Mouse (Mus musculus) CH12.LX (cell line): Measurements from ENCODE around the gene Col6a6. TPM values are rescaled to one million over a fixed set of nuclear protein-coding genes. Genes with fewer than 3 reads are reported as not detected.

ENCODE experiments used
- DNase-seq: peaks from one replicate; pipeline ENCODE4 v3.0.0-alpha.2; 2013; ENCODE audit errors: extremely low read depth
- H3K27ac ChIP-seq: 2 replicates; pipeline ENCODE4 v1.5.1; 2012; ENCODE audit warnings: low read depth, mild to moderate bottlenecking, control low read depth, moderate library complexity; ENCODE audit not compliant: insufficient read depth
- H3K27me3 ChIP-seq: replicated peaks from 2 replicates; pipeline ENCODE3; 2012; ENCODE audit warnings: inconsistent platforms
- H3K36me3 ChIP-seq, 2 experiments: replicated peaks in 1 of 2; 2 replicates each; pipeline versions ENCODE3 to v1.6.1; 2012; ENCODE audit warnings: inconsistent platforms in 1 of 2, low read length in 1 of 2, mild to moderate bottlenecking in 1 of 2, mixed read lengths in 1 of 2, moderate library complexity in 1 of 2; ENCODE audit not compliant: control insufficient read depth in 1 of 2, insufficient read depth in 1 of 2
- H3K4me1 ChIP-seq, 2 experiments: 2 replicates each; pipeline ENCODE4 v1.6.1; 2012; ENCODE audit warnings: inconsistent platforms in 1 of 2, moderate library complexity in 1 of 2; ENCODE audit not compliant: insufficient read depth in 2 of 2, control insufficient read depth in 1 of 2
- H3K4me2 ChIP-seq: 2 replicates; pipeline ENCODE4 v1.6.1; 2012; ENCODE audit warnings: low read depth, mild to moderate bottlenecking, control low read depth; ENCODE audit not compliant: poor library complexity, insufficient read depth, severe bottlenecking
- H3K4me3 ChIP-seq, 3 experiments: fragments of 150-350 bp in 1 of 3; sonication (generic) in 1 of 3; replicated peaks in 1 of 3; 2 replicates each; pipeline versions ENCODE3 to v1.5.1; 2011 to 2012; ENCODE audit warnings: low read depth in 2 of 3, low read length in 2 of 3, mild to moderate bottlenecking in 2 of 3, moderate library complexity in 2 of 3, control low read depth in 1 of 3, improper control_type of control experiment in 1 of 3, inconsistent platforms in 1 of 3, mixed read lengths in 1 of 3; ENCODE audit not compliant: poor library complexity in 1 of 3
- H3K79me2 ChIP-seq: replicated peaks from 2 replicates; pipeline ENCODE4 v1.6.1; 2012; ENCODE audit warnings: mild to moderate bottlenecking, moderate library complexity; ENCODE audit not compliant: control insufficient read depth, poor library complexity, insufficient read depth, severe bottlenecking; ENCODE audit errors: extremely low read depth
- H3K9ac ChIP-seq: 2 replicates; pipeline ENCODE4 v1.6.1; 2012; ENCODE audit warnings: low read depth, mild to moderate bottlenecking, control low read depth, moderate library complexity; ENCODE audit not compliant: insufficient read depth
- H3K9me3 ChIP-seq: replicated peaks from 2 replicates; pipeline ENCODE3; 2012; ENCODE audit warnings: low read length, inconsistent platforms, mixed read lengths
- CHD1 ChIP-seq: IDR thresholded peaks from 2 replicates; pipeline ENCODE4 v1.6.1; 2012; ENCODE audit warnings: low read depth, low read length, improper control_type of control experiment, inconsistent platforms
- CHD2 ChIP-seq: IDR thresholded peaks from 2 replicates; pipeline ENCODE4 v1.6.1; 2011; ENCODE audit warnings: low read length, improper control_type of control experiment
- ELF1 ChIP-seq: IDR thresholded peaks from 2 replicates; pipeline ENCODE4 v1.6.1; 2014; ENCODE audit warnings: low read depth, mild to moderate bottlenecking, inconsistent platforms, low read length, improper control_type of control experiment
- EP300 ChIP-seq: IDR thresholded peaks from 2 replicates; pipeline ENCODE4 v1.6.1; 2011; ENCODE audit warnings: low read length, improper control_type of control experiment
- GABPA ChIP-seq: IDR thresholded peaks from 2 replicates; pipeline ENCODE4 v1.6.1; 2012; ENCODE audit warnings: low read depth, low read length, improper control_type of control experiment, inconsistent platforms; ENCODE audit not compliant: insufficient replicate concordance
- HCFC1 ChIP-seq: IDR thresholded peaks from 2 replicates; pipeline ENCODE4 v1.6.1; 2012; ENCODE audit warnings: low read depth, mild to moderate bottlenecking, inconsistent platforms, low read length, improper control_type of control experiment
- IRF4 ChIP-seq: IDR thresholded peaks from 2 replicates; pipeline ENCODE4 v1.6.1; 2014; ENCODE audit warnings: low read depth, mild to moderate bottlenecking, inconsistent platforms, low read length, improper control_type of control experiment
- JUN ChIP-seq: IDR thresholded peaks from 2 replicates; pipeline ENCODE4 v1.6.1; 2011; ENCODE audit warnings: low read depth, mild to moderate bottlenecking, low read length, improper control_type of control experiment, moderate library complexity; ENCODE audit not compliant: insufficient read depth
- JUND ChIP-seq: conservative IDR thresholded peaks from 2 replicates; pipeline ENCODE4 v1.6.1; 2011; ENCODE audit warnings: low read depth, low read length, improper control_type of control experiment
- KAT2A ChIP-seq: IDR thresholded peaks from 2 replicates; pipeline ENCODE4 v1.6.1; 2012; ENCODE audit warnings: low read length, improper control_type of control experiment, inconsistent platforms; ENCODE audit not compliant: insufficient replicate concordance
- MAX ChIP-seq: IDR thresholded peaks from 2 replicates; pipeline ENCODE4 v1.6.1; 2011; ENCODE audit warnings: low read length, improper control_type of control experiment
- MXI1 ChIP-seq: IDR thresholded peaks from 2 replicates; pipeline ENCODE4 v1.6.1; 2011; ENCODE audit warnings: mild to moderate bottlenecking, low read depth, low read length, improper control_type of control experiment
- NELFE ChIP-seq: IDR thresholded peaks from 2 replicates; pipeline ENCODE4 v1.6.1; 2011; ENCODE audit warnings: low read depth, low read length, improper control_type of control experiment
- PAX5 ChIP-seq: IDR thresholded peaks from 2 replicates; pipeline ENCODE4 v1.6.1; 2012; ENCODE audit warnings: low read length, inconsistent platforms, mixed read lengths
- RAD21 ChIP-seq: IDR thresholded peaks from 2 replicates; pipeline ENCODE4 v1.6.1; 2011; ENCODE audit warnings: low read depth, mild to moderate bottlenecking, low read length, improper control_type of control experiment, moderate library complexity
- SIN3A ChIP-seq: IDR thresholded peaks from 2 replicates; pipeline ENCODE4 v1.6.1; 2012; ENCODE audit warnings: low read length, improper control_type of control experiment, inconsistent platforms
- UBTF ChIP-seq: IDR thresholded peaks from 2 replicates; pipeline ENCODE4 v1.6.1; 2012; ENCODE audit warnings: low read depth, mild to moderate bottlenecking, inconsistent platforms, low read length, improper control_type of control experiment, moderate library complexity
- USF1 ChIP-seq: IDR thresholded peaks from 2 replicates; pipeline ENCODE4 v1.6.1; 2014; ENCODE audit warnings: low read depth, mild to moderate bottlenecking, inconsistent platforms, low read length, improper control_type of control experiment
- ZC3H11A ChIP-seq: IDR thresholded peaks from 2 replicates; pipeline ENCODE4 v1.6.1; 2012; ENCODE audit warnings: low read depth, mild to moderate bottlenecking, inconsistent platforms, low read length, improper control_type of control experiment
- dilution Hi-C: fragments of 300-500 bp; cut with MboI; formaldehyde crosslinking; loops from 2 replicates; pipeline ENCODE4 v1.14.3; 2020; ENCODE audit warnings: low sequenced_read_pairs; ENCODE audit not compliant: extremely low pct_unique_long_range_greater_than_20kb, extremely low pct_ligation_motif_present
- in situ Hi-C: fragments of 300-500 bp; cut with MboI; formaldehyde crosslinking; loops from 3 replicates; pipeline ENCODE4 v1.14.3; 2019; ENCODE audit warnings: low sequenced_read_pairs, low pct_ligation_motif_present, low pct_unique_long_range_greater_than_20kb, mixed read lengths
- polyA plus RNA-seq: library from polyadenylated mRNA; unstranded; fragments of >175 nt; gene quantifications from 2 replicates; pipeline ENCODE4 v1.2.1, GENCODE M21; 2012; ENCODE audit warnings: low read depth; ENCODE audit not compliant: insufficient read length
- total RNA-seq, 2 experiments: library from RNA; depleted of rRNA; stranded (reverse); fragments of 300-350 nt in 1 of 2; fragments of >200 nt in 1 of 2; gene quantifications; 2 replicates each; pipeline ENCODE4 v1.2.3; 2012 to 2014

The Col6a6 gene
- total and polyA plus RNA-seq, 3 experiments, result not detected

DNA sequence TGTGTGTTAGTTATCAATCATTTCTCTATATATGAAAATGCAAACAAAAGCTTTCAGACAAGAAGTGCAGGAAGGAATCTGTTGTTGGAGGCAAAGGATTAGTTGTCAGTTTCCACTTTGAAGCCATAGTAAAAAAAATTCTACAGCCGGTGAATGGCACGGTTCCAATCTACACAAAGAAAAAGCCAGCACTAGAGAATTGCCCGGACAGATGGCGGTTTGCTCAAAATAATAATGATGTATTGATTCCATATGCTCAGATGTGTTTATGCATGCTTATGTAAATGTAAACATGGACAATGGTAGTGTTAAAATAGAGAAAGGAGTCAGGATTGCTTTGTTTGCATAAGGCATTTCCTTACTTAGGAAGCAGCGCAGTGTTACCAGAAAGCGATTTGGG, 31.8 kb downstream of the Col6a6 start:
- DNase-seq, result no peak

DNA sequence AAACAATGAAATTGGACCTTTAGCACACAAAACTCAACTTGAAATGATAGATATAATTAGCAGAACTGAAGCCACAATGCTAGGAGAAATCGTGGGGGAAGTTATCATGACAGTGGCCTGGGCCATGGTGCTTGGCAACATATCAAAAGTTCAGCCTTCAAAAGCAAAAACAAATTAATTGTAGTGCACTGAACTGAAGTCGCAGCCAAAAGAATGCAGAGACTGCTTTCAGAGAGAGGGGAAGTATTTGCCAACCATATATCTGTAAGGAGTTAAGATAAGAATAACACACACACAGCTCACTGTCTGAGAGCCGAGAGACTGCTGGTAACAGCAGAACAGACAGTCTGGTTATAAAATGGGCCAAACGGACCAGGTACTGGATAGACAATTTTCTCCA, 33.0 kb downstream of the Col6a6 start:
- H3K27me3 ChIP-seq, result peaks cover 50% of the 10 kb centered on the region
- TF ChIP-seq MAX (no peak), UBTF (no peak), HCFC1 (no peak), JUN (no peak), RAD21 (no peak), USF1 (no peak), JUND (no peak), SIN3A (no peak), EP300 (no peak), GABPA (no peak), ELF1 (no peak), CHD2 (no peak), ZC3H11A (no peak), IRF4 (no peak), MXI1 (no peak), KAT2A (no peak)
- dilution Hi-C loops (no loop called here), in situ Hi-C loops (no loop called here)
- no peaks in the 10 kb centered on the region for H3K79me2 ChIP-seq
- no peaks in the 10 kb centered on the region for H3K9me3 ChIP-seq
- H3K9ac ChIP-seq, result no peak overlapping the region
- H3K36me3 ChIP-seq, result no peaks in the 10 kb centered on the region
- H3K4me2 ChIP-seq, result no peak overlapping the region
- H3K4me1 ChIP-seq, result peaks cover 0 to under 1% of the 10 kb centered on the region in 2 experiments; a peak in 1 of 4 replicates
- DNase-seq, result no peak
- H3K27ac ChIP-seq, result no peak overlapping the region
- no peak overlapping the region for H3K4me3 ChIP-seq

More for the DNA sequence above, 31.8 kb downstream of the Col6a6 start:
- Histone ChIP-seq H3K36me3 (no peaks in the 10 kb centered on the region), H3K27me3 (peaks cover 51% of the 10 kb centered on the region), H3K79me2 (no peaks in the 10 kb centered on the region), H3K9ac (no peak overlapping the region), H3K4me3 (no peak overlapping the region), H3K4me1 (peaks cover 0 to 6% of the 10 kb centered on the region in 2 experiments; a peak in 2 of 4 replicates), H3K9me3 (no peaks in the 10 kb centered on the region), H3K27ac (no peak overlapping the region), H3K4me2 (no peak overlapping the region)
- in situ Hi-C loops (no loop called here), dilution Hi-C loops (no loop called here)
- TF ChIP-seq GABPA, result no peak
- no peak for TF ChIP-seq NELFE
- no peak for TF ChIP-seq USF1
- no peak for TF ChIP-seq CHD2
- no peak for TF ChIP-seq KAT2A
- no peak for TF ChIP-seq PAX5
- TF ChIP-seq CHD1, result no peak
- TF ChIP-seq JUND, result no peak
- no peak for TF ChIP-seq EP300
- TF ChIP-seq JUN, result no peak
